Mouse (Mus musculus) G1E (cell line): Measurements from ENCODE around the gene Nkx6-2. TPM values are rescaled to one million over a fixed set of nuclear protein-coding genes. Genes with fewer than 3 reads are reported as not detected.

ENCODE experiments used
- ATAC-seq: 2 replicates; pipeline ENCODE4 v1.8.0; 2016; ENCODE audit warnings: mild to moderate bottlenecking; ENCODE audit not compliant: insufficient number of reproducible peaks, poor library complexity, low FRiP score, severe bottlenecking; ENCODE audit errors: extremely low read depth
- DNase-seq: peaks from one replicate; pipeline ENCODE4 v3.0.0; 2012; ENCODE audit warnings: low spot score
- H3K27me3 ChIP-seq: 2 replicates; pipeline ENCODE4 v1.6.1; 2012; ENCODE audit warnings: mild to moderate bottlenecking, low read length, inconsistent platforms; ENCODE audit not compliant: insufficient read depth
- H3K36me3 ChIP-seq: replicated peaks from 2 replicates; pipeline ENCODE3; 2012; ENCODE audit warnings: mild to moderate bottlenecking, inconsistent platforms
- H3K4me1 ChIP-seq: 2 replicates; pipeline ENCODE4 v1.6.1; 2012; ENCODE audit warnings: low read depth, low read length, inconsistent platforms, mixed read lengths; ENCODE audit not compliant: insufficient read depth
- H3K4me3 ChIP-seq: 2 replicates; pipeline ENCODE4 v1.5.1; 2012; ENCODE audit warnings: low read depth, mild to moderate bottlenecking, inconsistent platforms, low read length, moderate library complexity, mixed read lengths
- H3K9me3 ChIP-seq: replicated peaks from 2 replicates; pipeline ENCODE4 v1.6.1; 2012; ENCODE audit warnings: inconsistent platforms
- CTCF ChIP-seq: IDR thresholded peaks from 2 replicates; pipeline ENCODE4 v1.5.1; 2012; ENCODE audit warnings: low read depth, low read length, inconsistent platforms, mixed read lengths
- GATA1 ChIP-seq: IDR thresholded peaks from 2 replicates; pipeline ENCODE4 v1.6.1; 2012; ENCODE audit warnings: borderline replicate concordance, low read length, inconsistent platforms, mixed read lengths
- GATA2 ChIP-seq: IDR thresholded peaks from 2 replicates; pipeline ENCODE4 v1.6.1; 2012; ENCODE audit warnings: low read depth, low read length, inconsistent platforms, borderline replicate concordance
- POLR2AphosphoS5 ChIP-seq: IDR thresholded peaks from 2 replicates; pipeline ENCODE4 v1.6.1; 2012; ENCODE audit warnings: low read depth, low read length, inconsistent platforms; ENCODE audit not compliant: insufficient replicate concordance
- TAL1 ChIP-seq: conservative IDR thresholded peaks from 2 replicates; pipeline ENCODE4 v1.6.1; 2012; ENCODE audit warnings: low read depth, low read length, inconsistent platforms, mixed read lengths
- polyA plus RNA-seq: library from polyadenylated mRNA; stranded (reverse); fragments of >175 nt; gene quantifications from 2 replicates; pipeline ENCODE4 v1.2.3, GENCODE M21; 2012
- total RNA-seq, 2 experiments: library from RNA; stranded (forward) in 1 of 2; stranded (reverse) in 1 of 2; fragments of 200-1000 nt in 1 of 2; fragments of >200 nt in 1 of 2; fragmentation: Nextera tagmentation in 1 of 2; gene quantifications; 2 replicates each; pipeline ENCODE4 v1.2.3; 2014 to 2017

Nkx6-2 gene
- total and polyA plus RNA-seq, 3 experiments, result not detected

GRCm38 (mm10) chr7:139530591-139531427, 51.8 kb downstream of the Nkx6-2 start:
- Histone ChIP-seq H3K9me3 (peaks cover 53% of the 10 kb centered on the region), H3K4me3 (no peak overlapping the region), H3K4me1 (no peaks in the 10 kb centered on the region), H3K36me3 (peaks cover 4% of the 10 kb centered on the region), H3K27me3 (no peaks in the 10 kb centered on the region)
- no peak for DNase-seq
- no peak for ATAC-seq
- TF ChIP-seq POLR2AphosphoS5 (no peak), CTCF (no peak), GATA2 (no peak), TAL1 (no peak), GATA1 (no peak)

Other genes with a start within 250 kb of the Nkx6-2 start
- gene Inpp5a, start 193.7 kb downstream of the Nkx6-2 start, total RNA-seq (2014; fragmentation: Nextera tagmentation), result 5.6 and 6.2 TPM in 2 replicates
- 1.1 and 1.2 TPM in 2 replicates for gene Inpp5a, start 193.7 kb downstream of the Nkx6-2 start, total RNA-seq (2017)
- gene Inpp5a, start 193.7 kb downstream of the Nkx6-2 start, polyA plus RNA-seq, result 2.5 and 2.8 TPM in 2 replicates
- not detected in 2 replicates for gene Cfap46, start 101.0 kb upstream of the Nkx6-2 start, total RNA-seq (2014; fragmentation: Nextera tagmentation)
- not detected in 2 replicates for gene Cfap46, start 101.0 kb upstream of the Nkx6-2 start, total RNA-seq (2017)
- not detected in 2 replicates for gene Cfap46, start 101.0 kb upstream of the Nkx6-2 start, polyA plus RNA-seq